Mouse (Mus musculus) ES-E14 (cell line): Measurements from ENCODE around the gene Rassf5.

Experiments
- CHD2 ChIP-seq: IDR thresholded peaks from 2 replicates; pipeline ENCODE4 v1.6.1; 2014; ENCODE audit warnings: mild to moderate bottlenecking, low read depth, low read length, inconsistent platforms
- MAFK ChIP-seq: IDR thresholded peaks from 2 replicates; pipeline ENCODE4 v1.6.1; 2014; ENCODE audit warnings: mild to moderate bottlenecking, low read depth, low read length, inconsistent platforms; ENCODE audit not compliant: insufficient read depth
- ZC3H11A ChIP-seq: IDR thresholded peaks from 2 replicates; pipeline ENCODE4 v1.6.1; 2012; ENCODE audit warnings: low read depth, mild to moderate bottlenecking, inconsistent platforms, low read length, borderline replicate concordance
- ZNF384 ChIP-seq: IDR thresholded peaks from 2 replicates; pipeline ENCODE4 v1.6.1; 2012; ENCODE audit warnings: low read depth, low read length, inconsistent platforms

DNA sequence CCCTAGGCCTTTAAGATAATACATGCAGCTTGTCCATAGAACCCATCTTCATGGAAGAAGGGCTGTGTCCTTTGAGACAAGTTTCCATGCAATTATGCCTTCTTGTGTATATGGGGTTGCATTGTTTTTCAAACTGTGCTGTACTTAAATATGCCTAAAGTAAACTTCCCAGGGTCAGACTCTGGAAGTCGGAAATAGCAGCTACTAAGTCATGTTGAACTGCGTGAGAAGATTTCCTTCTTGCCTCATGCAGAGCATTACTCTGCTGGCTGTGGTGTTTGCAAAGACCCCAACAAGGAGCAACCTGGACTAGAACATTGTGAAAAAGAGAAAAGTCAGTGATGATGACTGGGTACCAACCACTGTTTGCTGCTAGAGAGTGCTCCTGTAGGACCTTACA lies 21.7 kb downstream of the Rassf5 start:
- no peak for TF ChIP-seq CHD2
- no peak for TF ChIP-seq ZNF384
- TF ChIP-seq MAFK = no peak
- no peak for TF ChIP-seq ZC3H11A
